Mouse (Mus musculus) heart, postnatal 0 days (tissue): Measurements from ENCODE around the gene Cacna2d4.

Experiments
- CTCF ChIP-seq: IDR thresholded peaks from 2 replicates; pipeline ENCODE4 v1.5.1; 2016; ENCODE audit warnings: antibody characterized with exemption, control low read depth, low read depth
- EP300 ChIP-seq: IDR thresholded peaks from 2 replicates; pipeline ENCODE4 v1.6.1; 2016; ENCODE audit warnings: antibody characterized with exemption, low read depth

DNA sequence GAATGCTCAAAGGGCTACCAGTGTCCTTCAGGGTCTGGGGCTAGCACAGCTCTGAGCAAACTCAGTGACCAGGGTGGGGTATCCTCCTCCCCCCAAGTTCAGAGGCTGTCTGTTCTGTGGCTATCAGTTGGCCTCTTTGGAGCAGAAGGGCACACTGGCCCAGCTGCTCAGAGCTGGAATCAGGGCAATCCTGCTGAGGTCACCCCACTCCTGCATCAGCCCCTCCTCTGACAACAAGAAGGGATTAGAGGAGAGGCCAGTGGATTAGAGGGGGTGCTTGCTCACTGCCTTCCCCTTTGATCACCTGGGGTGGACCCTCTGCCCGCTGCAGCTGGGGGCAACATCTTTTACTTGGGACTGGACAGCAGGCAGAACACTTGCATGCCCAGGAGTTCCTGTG lies at the start of gene Cacna2d4:
- TF ChIP-seq CTCF (no peak), EP300 (no peak)
